Mouse (Mus musculus) gastrocnemius, postnatal 14 days (tissue): ENCODE data around the gene Cyp2d11. TPM values are rescaled to one million over a fixed set of nuclear protein-coding genes. Genes with fewer than 3 reads are reported as not detected.
"Not testable (repeated sequence)": the region's sequence is repeated elsewhere in the genome, so short reads cannot be mapped to it uniquely, and the experiment has no call there.

Experiments
- DNase-seq: peaks from one replicate; pipeline ENCODE4 v3.0.0; 2021; ENCODE audit warnings: mixed read lengths
- intact Hi-C: fragments of 180-260 bp; cut with DNase I; formaldehyde crosslinking; loops from one replicate; pipeline ENCODE4 v1.15.1; 2025; ENCODE audit warnings: low total_unique reads
- long read RNA-seq, 2 experiments: library from polyadenylated mRNA; stranded (forward); transcript quantifications; one replicate each; pipeline ENCODE4 v2.0.0; 2021
- total RNA-seq, 2 experiments: library from RNA; stranded (reverse); gene quantifications; 2 replicates each; pipeline ENCODE4 v1.2.3; 2021

Gene Cyp2d11
- total RNA-seq, result under 1 TPM; 0.12 to 0.13 TPM
- long read RNA-seq, experiment 1, result 0 reads
- long read RNA-seq, experiment 2, result 0 reads

- not testable (repeated sequence) for DNase-seq
- intact Hi-C loops, result loop anchor here (10.0 kb wide), 1 partner anchor 51 kb away; no protein-coding TSS in a partner anchor
Measured at GRCm38 (mm10) chr15:82393922-82394321, at the start of gene Cyp2d11. Cyp2d11 (minus strand) TSS chr15:82394022.

- intact Hi-C loops, result no loop called here
- DNase-seq, result no peak
Measured at GRCm38 (mm10) chr15:82437975-82438617, 44.3 kb upstream of the Cyp2d11 start.

DNA sequence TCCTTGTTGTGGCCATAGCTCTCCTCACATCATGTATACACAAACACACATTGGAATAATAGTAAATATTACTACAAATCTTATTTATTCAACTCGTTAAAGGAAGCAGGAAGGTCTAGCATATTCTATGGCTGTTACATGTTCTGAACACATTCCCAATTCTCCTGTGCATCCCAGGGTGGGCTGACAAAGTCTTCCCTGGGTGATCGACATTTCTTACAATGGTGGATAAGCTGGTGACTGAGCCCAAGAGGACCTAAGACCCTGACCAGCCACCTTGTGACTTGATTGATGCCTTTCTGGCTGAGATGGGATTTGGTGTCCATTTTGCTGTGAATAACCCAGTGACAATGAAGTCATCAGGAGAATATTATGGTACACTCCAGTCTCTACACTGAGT lies 41.8 kb upstream of the Cyp2d11 start:
- intact Hi-C loops, result no loop called here
- DNase-seq, result no peak

- intact Hi-C loops, result no loop called here
- no peak for DNase-seq
Measured at GRCm38 (mm10) chr15:82435011-82435410, 41.2 kb upstream of the Cyp2d11 start.

DNA sequence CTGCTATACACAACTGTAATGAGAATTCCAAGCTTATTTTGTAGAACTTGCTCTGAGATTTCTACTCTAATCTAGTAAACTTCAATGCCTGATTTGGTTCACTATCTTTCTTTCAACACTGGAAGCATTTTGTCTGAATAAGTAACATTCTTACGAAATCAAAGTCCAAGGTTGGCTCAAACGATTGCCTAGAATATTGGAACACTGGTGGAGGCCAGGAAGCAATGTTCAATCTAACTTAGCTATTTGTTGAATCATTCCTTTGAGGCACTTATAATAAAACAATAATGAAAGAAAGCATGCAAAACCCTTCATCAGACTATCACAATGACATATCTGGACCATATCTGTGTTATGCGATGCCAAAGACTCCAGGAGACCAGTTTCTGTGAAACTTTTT lies 40.7 kb upstream of the Cyp2d11 start:
- intact Hi-C loops, result no loop called here
- no peak for DNase-seq

DNA sequence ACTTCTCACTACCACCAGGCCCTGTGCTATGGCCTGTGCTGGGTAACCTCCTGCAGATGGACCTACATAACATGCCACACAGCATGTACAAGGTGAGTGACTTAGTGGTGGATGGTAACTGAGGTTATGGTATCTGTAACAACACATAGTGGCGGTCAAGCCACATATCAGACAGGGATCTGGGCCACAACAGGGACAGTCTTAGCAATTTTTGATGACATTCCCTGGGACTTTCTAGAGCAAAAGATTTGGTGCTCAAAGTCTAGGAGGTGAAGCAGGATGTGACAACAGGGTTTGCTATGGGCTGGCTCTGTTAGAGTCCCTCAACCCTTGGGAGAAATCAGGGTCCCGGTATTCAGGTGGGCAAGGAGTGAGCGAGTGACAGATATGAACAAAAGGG lies 39.8 kb upstream of the Cyp2d11 start:
- intact Hi-C loops, result no loop called here
- no peak for DNase-seq

GRCm38 (mm10) chr15:82433137-82433536 lies 39.3 kb upstream of the Cyp2d11 start, which contains the start of gene Cyp2d9:
Cyp2d9 (plus strand) TSS chr15:82433437.
- DNase-seq, result no peak
- intact Hi-C loops, result no loop called here

GRCm38 (mm10) chr15:82423471-82423870 lies 29.6 kb upstream of the Cyp2d11 start:
- DNase-seq, result no peak
- intact Hi-C loops, result loop anchor here (5.0 kb wide), 1 partner anchor 66 kb away; no protein-coding TSS in a partner anchor

- intact Hi-C loops, result loop anchor here (5.0 kb wide), 1 partner anchor 66 kb away; no protein-coding TSS in a partner anchor
- no peak for DNase-seq
Measured at GRCm38 (mm10) chr15:82422935-82423334, 29.1 kb upstream of the Cyp2d11 start.

- no peak for DNase-seq
- intact Hi-C loops, result loop anchor here (5.0 kb wide), 1 partner anchor 146 kb away; the partner anchor contains the start of gene Sept3
Measured at GRCm38 (mm10) chr15:82418616-82419015, 24.8 kb upstream of the Cyp2d11 start.

DNA sequence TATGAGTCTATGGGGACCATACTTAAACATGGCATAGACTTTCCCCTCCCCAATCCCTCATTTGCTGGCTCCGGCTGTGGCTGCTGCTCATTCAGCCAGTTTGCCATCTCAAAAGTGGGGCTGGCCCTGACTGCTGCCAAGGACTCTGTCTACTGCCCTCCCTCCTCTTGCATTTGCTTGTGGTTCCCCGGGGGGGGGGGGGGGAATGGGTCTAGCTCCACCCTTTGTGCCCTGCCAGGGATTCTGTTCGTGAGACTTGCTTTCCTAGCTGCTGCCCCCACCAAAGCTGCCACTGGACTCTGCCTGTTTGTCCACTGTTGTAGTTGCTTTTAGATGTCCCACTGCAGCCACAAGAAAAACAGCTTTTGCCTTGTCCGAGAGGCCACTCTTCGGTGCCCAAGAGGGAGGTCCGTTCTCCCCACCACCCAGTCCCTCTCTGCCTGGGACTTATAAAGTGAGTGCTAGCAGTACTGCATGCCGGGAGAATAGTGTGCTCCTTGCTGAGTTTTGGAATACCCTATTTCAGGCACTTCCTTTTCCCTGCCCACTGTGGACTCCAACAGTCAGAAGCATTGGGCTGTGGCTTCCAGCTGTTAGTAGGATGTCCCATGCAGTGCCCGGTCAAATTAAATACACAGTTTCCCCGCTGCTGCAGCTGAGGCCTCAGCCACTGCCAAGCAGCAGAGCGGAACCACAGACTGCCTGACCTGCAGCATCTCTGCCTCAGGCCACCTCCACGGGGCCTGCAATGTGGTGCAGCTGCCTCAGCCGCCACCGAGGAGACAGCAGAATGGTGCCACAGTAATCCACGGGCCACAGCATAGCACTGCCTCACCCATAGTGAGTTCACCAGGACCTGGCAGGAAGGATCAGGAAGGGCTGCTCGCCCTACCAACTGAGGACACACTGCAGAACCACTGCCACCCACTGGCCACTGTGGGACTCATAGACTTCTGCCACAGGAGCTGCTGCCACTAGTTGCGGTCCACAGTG lies 23.3 kb upstream of the Cyp2d11 start:
- DNase-seq, result peak; percentile 87
- intact Hi-C loops, result loop anchor here (5.0 kb wide), 1 partner anchor 145 kb away; the partner anchor contains the start of gene Sept3

- no peak for DNase-seq
- intact Hi-C loops, result no loop called here
Measured at GRCm38 (mm10) chr15:82407536-82407935, 13.7 kb upstream of the Cyp2d11 start.

- no peak for DNase-seq
Measured at GRCm38 (mm10) chr15:82406981-82407380, 13.2 kb upstream of the Cyp2d11 start, which contains the start of gene Cyp2d10. Cyp2d10 (minus strand) TSS chr15:82407195.

DNA sequence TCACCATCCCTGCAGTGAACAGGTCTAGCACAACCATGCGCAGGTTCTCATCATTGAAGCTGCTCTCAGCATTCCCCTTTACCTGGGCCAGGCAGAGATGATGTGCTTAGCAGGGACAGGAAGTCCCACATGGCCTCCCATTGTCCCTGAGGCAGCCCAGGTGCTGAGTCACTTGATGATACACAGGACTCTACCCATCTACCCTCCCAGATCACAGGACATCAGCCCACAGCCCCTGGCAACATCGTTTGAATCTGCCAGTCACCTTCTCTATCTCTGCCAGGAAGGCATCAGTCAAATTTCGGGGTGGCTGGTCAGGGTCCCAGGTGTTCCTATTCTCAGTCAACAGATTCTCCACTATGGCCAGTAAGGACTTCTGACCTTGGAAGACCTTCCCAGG lies 10.3 kb upstream of the Cyp2d11 start:
- DNase-seq, result no peak
- intact Hi-C loops, result no loop called here

More at GRCm38 (mm10) chr15:82406981-82407380, 13.2 kb upstream of the Cyp2d11 start, which contains the start of gene Cyp2d10:
- intact Hi-C loops, result no loop called here

- intact Hi-C loops, result no loop called here
- no peak for DNase-seq
Measured at GRCm38 (mm10) chr15:82403606-82404005, 9.8 kb upstream of the Cyp2d11 start.

GRCm38 (mm10) chr15:82402741-82403140 lies 8.9 kb upstream of the Cyp2d11 start:
- no peak for DNase-seq
- intact Hi-C loops, result no loop called here

DNA sequence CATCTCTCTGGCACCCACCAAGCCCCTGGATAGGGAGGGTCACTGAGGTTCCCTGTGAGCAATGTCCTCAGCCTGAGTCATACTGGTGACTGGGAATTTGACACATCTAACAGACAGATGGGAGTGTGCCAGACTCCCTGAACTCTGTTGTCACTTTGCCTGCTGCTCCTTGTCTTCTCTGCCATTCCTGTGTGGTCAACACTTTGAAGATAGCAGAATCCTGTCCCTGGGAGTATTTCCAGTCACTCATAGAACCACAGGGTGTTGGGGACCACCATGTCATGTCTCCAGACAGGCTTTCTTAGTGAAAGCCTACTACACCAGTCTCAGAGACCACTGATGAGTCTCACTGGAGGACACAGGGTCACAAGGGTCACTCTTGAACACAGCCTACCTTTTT lies 8.3 kb upstream of the Cyp2d11 start:
- intact Hi-C loops, result no loop called here
- DNase-seq, result no peak

GRCm38 (mm10) chr15:82401516-82401915 lies 7.7 kb upstream of the Cyp2d11 start:
- no peak for DNase-seq
- intact Hi-C loops, result no loop called here

- DNase-seq, result not testable (repeated sequence)
- intact Hi-C loops, result loop anchor here (10.0 kb wide), 1 partner anchor 49 kb away; no protein-coding TSS in a partner anchor
Measured at GRCm38 (mm10) chr15:82395955-82396354, 2.1 kb upstream of the Cyp2d11 start.

GRCm38 (mm10) chr15:82389916-82390315 lies 3.9 kb downstream of the Cyp2d11 start:
- DNase-seq, result not testable (repeated sequence)
- intact Hi-C loops, result loop anchor here (10.0 kb wide), 1 partner anchor 55 kb away; no protein-coding TSS in a partner anchor
